Mouse (Mus musculus) embryonic facial prominence, embryonic 14.5 days (tissue): Measurements from ENCODE around the gene Col6a6. TPM values are rescaled to one million over a fixed set of nuclear protein-coding genes. Genes with fewer than 3 reads are reported as not detected.
"Not testable (repeated sequence)": the region's sequence is repeated elsewhere in the genome, so short reads cannot be mapped to it uniquely, and the experiment has no call there.

Source experiments
- ATAC-seq: fragments of 200-750 bp; cut with Nextera tagmentation; 2 replicates; pipeline ENCODE4 v1.8.0; 2017; ENCODE audit warnings: low read depth, moderate number of reproducible peaks, moderate TSS enrichment
- DNase-seq: peaks from one replicate; pipeline ENCODE4 v3.0.0-alpha.2; 2015; ENCODE audit warnings: low spot score
- H3K27ac ChIP-seq: fragments of 300-500 bp; sonication (generic); replicated peaks from 2 replicates; pipeline ENCODE4 v1.5.1; 2014; ENCODE audit warnings: low read depth, mild to moderate bottlenecking, low read length, moderate library complexity
- H3K27me3 ChIP-seq: fragments of 300-500 bp; sonication (generic); replicated peaks from 2 replicates; pipeline ENCODE4 v1.6.1; 2014; ENCODE audit warnings: low read length; ENCODE audit not compliant: control insufficient read depth, insufficient read depth
- H3K36me3 ChIP-seq: fragments of 300-500 bp; sonication (generic); 2 replicates; pipeline ENCODE4 v1.6.1; 2014; ENCODE audit warnings: low read length, mixed read lengths; ENCODE audit not compliant: control insufficient read depth, insufficient read depth
- H3K4me1 ChIP-seq: fragments of 300-500 bp; sonication (generic); 2 replicates; pipeline ENCODE4 v1.6.1; 2014; ENCODE audit warnings: antibody characterized with exemption, low read length; ENCODE audit not compliant: control insufficient read depth, insufficient read depth
- H3K4me2 ChIP-seq: fragments of 300-500 bp; sonication (generic); 2 replicates; pipeline ENCODE4 v1.6.1; 2014; ENCODE audit warnings: low read depth, mild to moderate bottlenecking, low read length, moderate library complexity, mixed read lengths
- H3K4me3 ChIP-seq: fragments of 300-500 bp; sonication (generic); 2 replicates; pipeline ENCODE4 v1.5.1; 2014; ENCODE audit warnings: low read depth, mild to moderate bottlenecking, low read length
- H3K9ac ChIP-seq: fragments of 300-500 bp; sonication (generic); 2 replicates; pipeline ENCODE4 v1.6.1; 2014; ENCODE audit warnings: low read depth, mild to moderate bottlenecking, low read length, moderate library complexity, mixed read lengths
- H3K9me3 ChIP-seq: fragments of 300-500 bp; sonication (generic); 2 replicates; pipeline ENCODE4 v1.6.1; 2016; ENCODE audit warnings: low read length; ENCODE audit not compliant: control insufficient read depth
- WGBS: fragments of 180-500 bp; shearing (Covaris S2); extraction: QIAGEN DNeasy Blood & Tissue Kit; methylation state at CpG from one replicate; pipeline ENCODE4 v1.1.7; 2014; 5-methylcytosine and 5-hydroxymethylcytosine counted together
- polyA plus RNA-seq: library from polyadenylated mRNA; unstranded; fragments of >200 nt; fragmentation: Nextera tagmentation; extraction: Ambion mirVana; gene quantifications from 2 replicates; pipeline ENCODE4 v1.2.1, GENCODE M21; 2014

Col6a6 gene
- polyA plus RNA-seq, 1 experiment from 2014 or later = 8.0 TPM

DNA sequence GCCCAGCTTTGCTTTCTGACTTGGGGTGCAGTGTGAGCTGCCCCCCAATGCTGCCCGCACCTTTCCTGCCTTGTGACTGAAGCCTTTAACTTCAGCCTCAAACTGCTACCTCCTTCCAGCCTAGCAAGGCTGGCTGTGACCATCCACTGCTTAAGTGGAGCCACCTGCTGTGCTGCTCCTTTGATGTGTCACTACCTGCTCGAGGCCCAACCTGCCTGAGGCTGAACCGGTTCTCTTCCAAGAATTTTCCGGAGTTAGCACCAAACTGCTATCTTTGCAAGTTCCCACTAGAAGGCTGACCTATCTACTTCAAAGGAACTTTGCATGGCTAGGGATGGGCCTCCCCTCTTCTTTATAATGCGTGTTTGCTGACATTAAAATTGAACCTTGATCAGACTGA, 13.4 kb upstream of the Col6a6 start:
- not testable (repeated sequence) for DNase-seq, H3K36me3 ChIP-seq, H3K9me3 ChIP-seq, H3K4me1 ChIP-seq, H3K4me2 ChIP-seq, H3K9ac ChIP-seq, H3K4me3 ChIP-seq, H3K27me3 ChIP-seq, H3K27ac ChIP-seq, ATAC-seq
- WGBS = 44% methylated on average over 5 of the region's 5 CpGs

DNA sequence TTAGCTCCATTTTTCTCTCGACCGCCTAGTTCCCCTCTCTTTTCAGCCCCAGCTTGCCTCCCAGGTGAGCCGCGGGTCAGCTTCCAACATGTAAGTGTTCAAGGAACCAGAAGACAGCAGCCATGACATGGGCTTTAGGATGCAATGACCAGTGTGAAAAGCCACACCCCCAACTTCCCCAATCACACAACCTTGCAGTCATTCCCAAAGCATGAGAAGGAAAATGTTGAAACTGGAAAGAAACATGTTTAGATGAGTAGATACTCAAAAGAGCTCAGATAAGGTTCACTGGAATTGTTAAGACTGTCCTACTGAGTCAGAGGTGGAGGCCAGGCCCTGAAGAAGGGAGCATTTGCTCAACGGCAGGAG, 11.2 kb upstream of the Col6a6 start:
- no peak overlapping the region for H3K4me2 ChIP-seq
- no peak overlapping the region for H3K4me3 ChIP-seq
- DNase-seq (no peak), ATAC-seq (no peak)
- WGBS = 91% methylated on average over 5 of the region's 5 CpGs
- no peaks in the 10 kb centered on the region for H3K36me3 ChIP-seq
- no peaks in the 10 kb centered on the region for H3K27me3 ChIP-seq
- H3K27ac ChIP-seq = no peak overlapping the region
- H3K9me3 ChIP-seq = no peaks in the 10 kb centered on the region
- H3K4me1 ChIP-seq = 0 out of 2 replicates have a peak, but pooled peaks cover 3% of the 10 kb centered on the region
- H3K9ac ChIP-seq = no peak overlapping the region

DNA sequence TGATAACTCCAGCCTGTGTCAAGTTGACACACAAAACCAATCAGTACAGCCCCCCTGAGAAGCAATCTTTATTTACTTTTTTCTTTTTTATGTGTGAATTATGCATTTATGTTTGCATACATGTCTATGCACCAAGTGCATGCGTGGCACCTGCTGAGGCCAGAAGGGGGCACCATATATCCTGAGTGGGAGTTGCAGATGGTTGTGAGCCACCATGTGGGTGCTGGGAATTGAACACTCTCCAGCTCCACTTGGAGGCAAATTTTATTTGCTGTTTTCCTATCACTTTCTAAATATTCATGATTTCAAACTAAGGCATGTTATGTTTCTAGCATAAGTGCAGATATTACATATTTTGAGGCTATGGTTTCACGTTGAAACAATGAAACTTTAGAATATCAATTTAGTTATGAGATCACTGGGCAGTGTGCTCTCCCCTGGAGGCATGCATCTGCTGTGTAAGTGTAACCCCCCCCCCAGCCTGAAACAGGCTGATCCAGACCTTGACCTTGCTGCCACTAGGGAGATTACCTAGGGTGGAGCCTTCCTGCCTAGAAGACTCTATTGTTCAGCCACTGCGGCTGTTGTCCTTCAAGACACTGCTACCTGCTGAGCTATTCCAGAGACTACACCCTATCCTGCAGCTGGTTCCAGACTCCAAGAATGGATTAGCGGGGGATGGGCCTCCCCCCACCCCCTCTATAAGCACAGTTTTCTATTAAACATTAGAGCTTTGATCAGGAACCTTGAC, 10.6 kb upstream of the Col6a6 start:
- 0 out of 2 replicates have a peak, but pooled peaks cover 3% of the 10 kb centered on the region for H3K4me1 ChIP-seq
- no peak overlapping the region for H3K27ac ChIP-seq
- H3K36me3 ChIP-seq = no peaks in the 10 kb centered on the region
- 71% methylated on average over 4 of the region's 4 CpGs for WGBS
- no peak overlapping the region for H3K9ac ChIP-seq
- no peaks in the 10 kb centered on the region for H3K27me3 ChIP-seq
- DNase-seq (no peak), ATAC-seq (no peak)
- no peaks in the 10 kb centered on the region for H3K9me3 ChIP-seq
- no peak overlapping the region for H3K4me2 ChIP-seq
- H3K4me3 ChIP-seq = no peak overlapping the region

DNA sequence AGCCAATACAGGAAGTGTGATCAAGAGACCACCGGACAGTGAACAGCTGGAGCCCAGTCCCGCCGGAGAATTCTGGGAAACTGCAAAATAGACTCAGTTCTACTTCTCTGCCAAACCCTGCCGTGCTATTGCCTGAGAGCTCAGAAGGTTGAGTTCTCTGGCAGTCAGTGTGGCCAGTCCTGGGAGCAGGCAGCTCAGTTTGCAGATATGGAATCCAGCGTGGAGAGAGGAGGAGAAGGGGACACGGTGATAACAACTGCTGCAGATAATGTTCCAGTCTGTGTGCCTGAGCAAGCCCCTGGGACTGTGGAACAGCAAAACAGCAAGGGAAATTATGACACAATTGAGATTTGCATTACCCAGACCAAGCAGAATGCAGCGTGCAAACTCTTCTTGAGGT, 7.6 kb upstream of the Col6a6 start:
- DNase-seq (peak; percentile 57), ATAC-seq (peak; percentile 65; the same call in 1 of the 2 replicates)
- 59% methylated on average over 7 of the region's 7 CpGs for WGBS
- no peak overlapping the region for H3K4me2 ChIP-seq
- no peak overlapping the region for H3K4me3 ChIP-seq
- H3K36me3 ChIP-seq = no peaks in the 10 kb centered on the region
- 0 out of 2 replicates have a peak overlapping the region, but pooled peaks have one; percentile 25 for H3K27ac ChIP-seq
- no peaks in the 10 kb centered on the region for H3K9me3 ChIP-seq
- no peak overlapping the region for H3K9ac ChIP-seq
- H3K4me1 ChIP-seq = 0 out of 2 replicates have a peak, but pooled peaks cover 3% of the 10 kb centered on the region
- H3K27me3 ChIP-seq = no peaks in the 10 kb centered on the region

DNA sequence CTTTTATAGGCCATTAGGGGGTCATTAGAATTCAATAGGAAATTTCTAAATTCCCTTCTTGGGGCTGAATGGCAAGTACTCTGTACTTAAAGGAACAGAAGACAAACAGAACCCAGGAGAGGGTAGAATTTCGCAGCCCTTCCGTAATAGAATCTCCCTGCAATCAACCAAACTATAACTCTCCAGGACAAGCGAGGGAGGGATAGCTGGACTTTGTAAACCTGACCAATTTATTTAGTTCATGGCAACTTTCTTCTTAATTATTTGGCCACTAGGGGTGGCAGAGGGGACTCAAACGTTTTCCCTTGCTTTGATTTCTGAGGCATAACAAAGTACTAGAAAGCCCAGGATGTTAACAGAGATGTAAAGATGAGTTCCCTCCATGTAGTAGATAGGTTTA, 6.8 kb upstream of the Col6a6 start:
- H3K9ac ChIP-seq = no peak overlapping the region
- H3K4me3 ChIP-seq = no peak overlapping the region
- 47% methylated on average over 4 of the region's 4 CpGs for WGBS
- 0 out of 2 replicates have a peak, but pooled peaks cover 3% of the 10 kb centered on the region for H3K4me1 ChIP-seq
- no peaks in the 10 kb centered on the region for H3K9me3 ChIP-seq
- H3K27me3 ChIP-seq = no peaks in the 10 kb centered on the region
- ATAC-seq (no peak), DNase-seq (no peak)
- no peak overlapping the region for H3K4me2 ChIP-seq
- no peaks in the 10 kb centered on the region for H3K36me3 ChIP-seq
- H3K27ac ChIP-seq = no peak overlapping the region

DNA sequence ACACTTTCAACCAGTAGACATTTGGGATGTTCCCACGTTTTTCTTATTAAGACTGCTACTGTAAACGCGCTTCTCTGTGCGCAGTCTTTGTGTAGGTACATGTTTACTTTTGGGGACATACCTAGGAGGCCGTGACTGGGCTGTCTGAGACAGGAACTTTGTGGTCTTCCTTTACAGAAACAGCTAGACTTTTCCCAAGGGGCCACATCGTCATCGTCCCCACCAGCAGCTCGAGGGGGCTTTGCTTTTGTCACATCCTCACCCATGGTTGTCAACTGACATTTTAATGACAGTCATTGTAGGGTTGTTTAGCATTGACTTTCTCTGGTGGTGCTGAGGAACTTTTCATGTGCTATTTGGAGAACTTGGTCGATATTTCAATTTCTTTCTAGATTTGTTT, 3.3 kb upstream of the Col6a6 start:
- no peak overlapping the region for H3K9ac ChIP-seq
- H3K9me3 ChIP-seq = no peaks in the 10 kb centered on the region
- DNase-seq (no peak), ATAC-seq (no peak)
- peaks cover 13% of the 10 kb centered on the region for H3K4me1 ChIP-seq
- H3K4me2 ChIP-seq = no peak overlapping the region
- H3K36me3 ChIP-seq = no peaks in the 10 kb centered on the region
- 81% methylated on average over 9 of the region's 9 CpGs for WGBS
- H3K27ac ChIP-seq = no peak overlapping the region
- no peaks in the 10 kb centered on the region for H3K27me3 ChIP-seq
- no peak overlapping the region for H3K4me3 ChIP-seq

DNA sequence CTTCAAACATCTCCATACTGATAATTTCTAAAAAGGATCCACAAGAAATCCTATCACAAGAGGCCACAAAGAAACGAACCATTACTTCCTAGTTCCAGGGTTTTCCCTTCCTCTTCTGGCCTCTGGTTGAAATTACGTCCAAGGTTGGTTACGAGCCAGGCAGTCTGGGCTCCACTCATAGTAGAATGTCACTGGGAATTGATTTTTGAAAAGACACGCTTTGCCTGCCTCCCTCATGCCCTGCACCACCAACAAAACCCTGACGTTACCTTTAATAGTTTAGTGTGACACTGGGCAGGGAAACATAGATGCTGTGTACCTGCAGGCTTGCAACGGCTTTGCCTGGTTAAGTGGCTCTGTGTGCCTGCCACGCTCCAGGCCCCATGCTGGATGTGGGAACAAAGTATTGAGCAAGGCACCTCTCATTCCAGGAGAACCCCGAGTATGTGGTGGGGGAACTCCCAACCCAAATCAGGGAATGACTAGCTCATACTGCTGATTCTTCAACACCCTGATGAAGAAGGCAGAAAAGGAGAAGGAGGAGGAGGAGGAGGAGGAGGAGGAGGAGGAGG, 798 bp downstream of the Col6a6 start:
- Histone ChIP-seq H3K27me3 (no peaks in the 10 kb centered on the region), H3K9ac (no peak overlapping the region), H3K36me3 (no peaks in the 10 kb centered on the region), H3K9me3 (no peaks in the 10 kb centered on the region), H3K4me1 (peaks cover 10% of the 10 kb centered on the region), H3K27ac (no peak overlapping the region), H3K4me2 (peak overlapping the region; percentile 24), H3K4me3 (no peak overlapping the region)
- ATAC-seq (no peak), DNase-seq (no peak)
- 52% methylated on average over 8 of the region's 8 CpGs for WGBS

DNA sequence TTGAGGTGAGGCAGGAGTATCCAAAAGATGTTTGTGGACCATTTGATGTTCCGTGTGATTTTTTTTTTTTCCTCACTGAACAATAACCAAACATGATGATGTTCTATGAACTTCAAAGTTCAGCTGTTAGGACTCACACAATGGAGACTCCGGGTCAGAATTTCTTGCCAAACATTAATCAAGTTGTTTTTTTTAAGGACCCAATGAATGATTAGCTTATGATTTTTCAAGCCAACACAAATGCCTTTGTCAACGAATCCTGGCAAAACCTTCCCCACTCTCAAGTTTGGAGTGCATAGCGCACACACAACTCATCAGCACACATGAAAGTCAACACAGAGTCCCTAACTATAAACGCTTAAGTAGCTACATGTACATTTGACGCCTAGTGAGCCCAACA, 7.2 kb downstream of the Col6a6 start:
- ATAC-seq = no peak
- H3K9me3 ChIP-seq = no peaks in the 10 kb centered on the region
- 85% methylated on average over 6 of the region's 6 CpGs for WGBS

More for the DNA sequence above, 7.2 kb downstream of the Col6a6 start:
- Histone ChIP-seq H3K9ac (no peak overlapping the region), H3K27ac (no peak overlapping the region), H3K4me1 (no peaks in the 10 kb centered on the region), H3K4me3 (no peak overlapping the region), H3K36me3 (no peaks in the 10 kb centered on the region), H3K4me2 (no peak overlapping the region), H3K27me3 (no peaks in the 10 kb centered on the region)
- DNase-seq = no peak
